Mouse (Mus musculus) CH12.LX (cell line): ENCODE results near the gene Nfkbiz. TPM values are rescaled to one million over a fixed set of nuclear protein-coding genes. Genes with fewer than 3 reads are reported as not detected.

ENCODE experiments used
- DNase-seq: peaks from one replicate; pipeline ENCODE4 v3.0.0-alpha.2; 2013; ENCODE audit errors: extremely low read depth
- H3K27ac ChIP-seq: 2 replicates; pipeline ENCODE4 v1.5.1; 2012; ENCODE audit warnings: low read depth, mild to moderate bottlenecking, control low read depth, moderate library complexity; ENCODE audit not compliant: insufficient read depth
- H3K27me3 ChIP-seq: replicated peaks from 2 replicates; pipeline ENCODE3; 2012; ENCODE audit warnings: inconsistent platforms
- H3K36me3 ChIP-seq, 2 experiments: replicated peaks in 1 of 2; 2 replicates each; pipeline versions ENCODE3 to v1.6.1; 2012; ENCODE audit warnings: inconsistent platforms in 1 of 2, low read length in 1 of 2, mild to moderate bottlenecking in 1 of 2, mixed read lengths in 1 of 2, moderate library complexity in 1 of 2; ENCODE audit not compliant: control insufficient read depth in 1 of 2, insufficient read depth in 1 of 2
- H3K4me1 ChIP-seq, 2 experiments: 2 replicates each; pipeline ENCODE4 v1.6.1; 2012; ENCODE audit warnings: inconsistent platforms in 1 of 2, moderate library complexity in 1 of 2; ENCODE audit not compliant: insufficient read depth in 2 of 2, control insufficient read depth in 1 of 2
- H3K4me2 ChIP-seq: 2 replicates; pipeline ENCODE4 v1.6.1; 2012; ENCODE audit warnings: low read depth, mild to moderate bottlenecking, control low read depth; ENCODE audit not compliant: poor library complexity, insufficient read depth, severe bottlenecking
- H3K4me3 ChIP-seq, 3 experiments: fragments of 150-350 bp in 1 of 3; sonication (generic) in 1 of 3; replicated peaks in 1 of 3; 2 replicates each; pipeline versions ENCODE3 to v1.5.1; 2011 to 2012; ENCODE audit warnings: low read depth in 2 of 3, low read length in 2 of 3, mild to moderate bottlenecking in 2 of 3, moderate library complexity in 2 of 3, control low read depth in 1 of 3, improper control_type of control experiment in 1 of 3, inconsistent platforms in 1 of 3, mixed read lengths in 1 of 3; ENCODE audit not compliant: poor library complexity in 1 of 3
- H3K79me2 ChIP-seq: replicated peaks from 2 replicates; pipeline ENCODE4 v1.6.1; 2012; ENCODE audit warnings: mild to moderate bottlenecking, moderate library complexity; ENCODE audit not compliant: control insufficient read depth, poor library complexity, insufficient read depth, severe bottlenecking; ENCODE audit errors: extremely low read depth
- H3K9ac ChIP-seq: 2 replicates; pipeline ENCODE4 v1.6.1; 2012; ENCODE audit warnings: low read depth, mild to moderate bottlenecking, control low read depth, moderate library complexity; ENCODE audit not compliant: insufficient read depth
- H3K9me3 ChIP-seq: replicated peaks from 2 replicates; pipeline ENCODE3; 2012; ENCODE audit warnings: low read length, inconsistent platforms, mixed read lengths
- CHD1 ChIP-seq: IDR thresholded peaks from 2 replicates; pipeline ENCODE4 v1.6.1; 2012; ENCODE audit warnings: low read depth, low read length, improper control_type of control experiment, inconsistent platforms
- CTCF ChIP-seq, 2 experiments: IDR thresholded peaks in 1 of 2; conservative IDR thresholded peaks in 1 of 2; 2 replicates each; pipeline ENCODE4 v1.5.1; 2011 to 2012; ENCODE audit warnings: low read depth in 2 of 2, low read length in 2 of 2, improper control_type of control experiment in 1 of 2, inconsistent platforms in 1 of 2, mild to moderate bottlenecking in 1 of 2, moderate library complexity in 1 of 2
- E2F4 ChIP-seq: IDR thresholded peaks from 2 replicates; pipeline ENCODE4 v1.6.1; 2011; ENCODE audit warnings: low read depth, low read length, improper control_type of control experiment; ENCODE audit not compliant: insufficient replicate concordance
- ELF1 ChIP-seq: IDR thresholded peaks from 2 replicates; pipeline ENCODE4 v1.6.1; 2014; ENCODE audit warnings: low read depth, mild to moderate bottlenecking, inconsistent platforms, low read length, improper control_type of control experiment
- EP300 ChIP-seq: IDR thresholded peaks from 2 replicates; pipeline ENCODE4 v1.6.1; 2011; ENCODE audit warnings: low read length, improper control_type of control experiment
- GABPA ChIP-seq: IDR thresholded peaks from 2 replicates; pipeline ENCODE4 v1.6.1; 2012; ENCODE audit warnings: low read depth, low read length, improper control_type of control experiment, inconsistent platforms; ENCODE audit not compliant: insufficient replicate concordance
- JUN ChIP-seq: IDR thresholded peaks from 2 replicates; pipeline ENCODE4 v1.6.1; 2011; ENCODE audit warnings: low read depth, mild to moderate bottlenecking, low read length, improper control_type of control experiment, moderate library complexity; ENCODE audit not compliant: insufficient read depth
- JUND ChIP-seq: conservative IDR thresholded peaks from 2 replicates; pipeline ENCODE4 v1.6.1; 2011; ENCODE audit warnings: low read depth, low read length, improper control_type of control experiment
- KAT2A ChIP-seq: IDR thresholded peaks from 2 replicates; pipeline ENCODE4 v1.6.1; 2012; ENCODE audit warnings: low read length, improper control_type of control experiment, inconsistent platforms; ENCODE audit not compliant: insufficient replicate concordance
- MAFK ChIP-seq: IDR thresholded peaks from 2 replicates; pipeline ENCODE4 v1.6.1; 2011; ENCODE audit warnings: low read length, improper control_type of control experiment; ENCODE audit not compliant: insufficient replicate concordance
- MAX ChIP-seq: IDR thresholded peaks from 2 replicates; pipeline ENCODE4 v1.6.1; 2011; ENCODE audit warnings: low read length, improper control_type of control experiment
- MAZ ChIP-seq: IDR thresholded peaks from 2 replicates; pipeline ENCODE4 v1.6.1; 2012; ENCODE audit warnings: low read depth, mild to moderate bottlenecking, inconsistent platforms, low read length, improper control_type of control experiment, moderate library complexity
- MEF2A ChIP-seq: IDR thresholded peaks from 2 replicates; pipeline ENCODE4 v1.6.1; 2014; ENCODE audit warnings: low read depth, mild to moderate bottlenecking, inconsistent platforms, low read length, improper control_type of control experiment, borderline replicate concordance
- MYC ChIP-seq: IDR thresholded peaks from 2 replicates; pipeline ENCODE4 v1.6.1; 2011; ENCODE audit warnings: low read depth, mild to moderate bottlenecking, improper control_type of control experiment, low read length
- NELFE ChIP-seq: IDR thresholded peaks from 2 replicates; pipeline ENCODE4 v1.6.1; 2011; ENCODE audit warnings: low read depth, low read length, improper control_type of control experiment
- PAX5 ChIP-seq: IDR thresholded peaks from 2 replicates; pipeline ENCODE4 v1.6.1; 2012; ENCODE audit warnings: low read length, inconsistent platforms, mixed read lengths
- POLR2AphosphoS2 ChIP-seq: IDR thresholded peaks from 2 replicates; pipeline ENCODE4 v1.6.1; 2011; ENCODE audit warnings: low read depth, low read length, improper control_type of control experiment
- RAD21 ChIP-seq: IDR thresholded peaks from 2 replicates; pipeline ENCODE4 v1.6.1; 2011; ENCODE audit warnings: low read depth, mild to moderate bottlenecking, low read length, improper control_type of control experiment, moderate library complexity
- SIN3A ChIP-seq: IDR thresholded peaks from 2 replicates; pipeline ENCODE4 v1.6.1; 2012; ENCODE audit warnings: low read length, improper control_type of control experiment, inconsistent platforms
- SMC3 ChIP-seq: IDR thresholded peaks from 2 replicates; pipeline ENCODE4 v1.6.1; 2011; ENCODE audit warnings: low read depth, low read length, improper control_type of control experiment
- USF1 ChIP-seq: IDR thresholded peaks from 2 replicates; pipeline ENCODE4 v1.6.1; 2014; ENCODE audit warnings: low read depth, mild to moderate bottlenecking, inconsistent platforms, low read length, improper control_type of control experiment
- ZKSCAN1 ChIP-seq: IDR thresholded peaks from 2 replicates; pipeline ENCODE4 v1.6.1; 2012; ENCODE audit warnings: low read depth, inconsistent platforms, low read length, improper control_type of control experiment, borderline replicate concordance
- dilution Hi-C: fragments of 300-500 bp; cut with MboI; formaldehyde crosslinking; loops from 2 replicates; pipeline ENCODE4 v1.14.3; 2020; ENCODE audit warnings: low sequenced_read_pairs; ENCODE audit not compliant: extremely low pct_unique_long_range_greater_than_20kb, extremely low pct_ligation_motif_present
- in situ Hi-C: fragments of 300-500 bp; cut with MboI; formaldehyde crosslinking; loops from 3 replicates; pipeline ENCODE4 v1.14.3; 2019; ENCODE audit warnings: low sequenced_read_pairs, low pct_ligation_motif_present, low pct_unique_long_range_greater_than_20kb, mixed read lengths
- polyA plus RNA-seq: library from polyadenylated mRNA; unstranded; fragments of >175 nt; gene quantifications from 2 replicates; pipeline ENCODE4 v1.2.1, GENCODE M21; 2012; ENCODE audit warnings: low read depth; ENCODE audit not compliant: insufficient read length
- total RNA-seq, 2 experiments: library from RNA; depleted of rRNA; stranded (reverse); fragments of 300-350 nt in 1 of 2; fragments of >200 nt in 1 of 2; gene quantifications; 2 replicates each; pipeline ENCODE4 v1.2.3; 2012 to 2014

Nfkbiz gene
- total and polyA plus RNA-seq, 3 experiments, result 13.7 to 19.7 (median 17.1) TPM

DNA sequence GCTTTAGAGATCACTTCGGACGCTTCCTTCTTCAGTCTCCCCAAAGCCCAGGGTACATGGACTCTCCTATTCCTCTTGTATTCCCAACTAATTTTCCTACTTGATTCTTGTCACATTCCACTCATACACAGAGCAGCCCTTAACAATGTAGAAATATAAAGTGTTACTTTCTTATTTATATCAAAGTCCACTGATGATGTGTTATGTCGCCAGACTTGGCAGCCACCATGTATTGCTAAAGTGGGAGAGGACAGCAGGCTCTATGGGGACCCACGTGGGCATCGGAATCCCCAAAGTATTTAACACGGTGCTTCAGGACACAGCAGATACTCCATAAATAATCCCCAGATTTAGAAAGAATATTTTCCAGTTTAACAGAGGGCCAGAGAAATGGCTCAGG lies 24.0 kb downstream of the Nfkbiz start:
- Histone ChIP-seq H3K4me3 (no peak overlapping the region), H3K9me3 (no peaks in the 10 kb centered on the region), H3K27ac (no peak overlapping the region), H3K4me1 (peaks cover 24 to 87% of the 10 kb centered on the region in 2 experiments), H3K9ac (no peak overlapping the region), H3K4me2 (no peak overlapping the region), H3K27me3 (no peaks in the 10 kb centered on the region), H3K36me3 (peaks cover 71 to 97% of the 10 kb centered on the region in 2 experiments), H3K79me2 (peaks cover 44% of the 10 kb centered on the region)
- dilution Hi-C loops, result no loop called here
- DNase-seq, result no peak
- TF ChIP-seq ELF1, result no peak
- no peak for TF ChIP-seq ZKSCAN1
- TF ChIP-seq KAT2A, result no peak
- TF ChIP-seq MYC, result no peak
- TF ChIP-seq POLR2AphosphoS2, result no peak; the same call in 1 of the 2 replicates
- TF ChIP-seq SIN3A, result no peak
- TF ChIP-seq JUN, result no peak
- no peak for TF ChIP-seq MEF2A
- in situ Hi-C loops, result no loop called here

DNA sequence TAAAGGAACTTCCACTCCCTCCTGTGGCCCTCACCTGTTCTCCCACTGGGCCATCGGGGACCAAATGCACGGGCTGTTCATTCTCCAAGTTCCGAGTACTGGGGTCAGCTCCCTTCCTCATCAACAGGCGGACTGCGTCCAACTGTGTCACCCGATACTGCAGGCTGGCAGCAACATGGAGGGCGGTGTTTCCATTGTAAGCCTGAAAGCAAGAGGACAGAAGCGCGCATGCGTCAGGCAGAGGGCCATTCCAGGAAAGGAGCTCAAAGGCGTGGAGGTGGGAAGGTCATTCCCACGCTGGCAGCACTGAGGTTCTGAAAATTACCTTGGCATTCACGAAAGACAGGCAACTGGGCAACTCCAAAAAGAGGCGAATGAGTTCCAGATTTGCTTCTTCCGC lies 24.8 kb downstream of the Nfkbiz start:
- no peak overlapping the region for H3K27ac ChIP-seq
- H3K4me1 ChIP-seq, result peaks cover 28 to 89% of the 10 kb centered on the region in 2 experiments
- no peaks in the 10 kb centered on the region for H3K9me3 ChIP-seq
- in situ Hi-C loops (no loop called here), dilution Hi-C loops (no loop called here)
- no peak for TF ChIP-seq CHD1
- no peak for TF ChIP-seq USF1
- no peak for TF ChIP-seq MAZ
- no peak for TF ChIP-seq MAFK
- no peak for TF ChIP-seq E2F4
- TF ChIP-seq CTCF (conservative IDR thresholded peaks at IDR 0.05 in 1 of 2, IDR thresholded peaks at IDR 0.05 in 1 of 2; ENCODE audit: low read depth in 2 of 2, low read length in 2 of 2), result no peak
- TF ChIP-seq PAX5, result no peak
- no peak for TF ChIP-seq NELFE
- no peak for TF ChIP-seq MAX
- no peak for TF ChIP-seq JUN
- TF ChIP-seq SMC3, result no peak
- TF ChIP-seq SIN3A, result no peak
- TF ChIP-seq MYC, result no peak
- no peak for TF ChIP-seq ELF1
- TF ChIP-seq EP300, result no peak
- TF ChIP-seq KAT2A, result no peak
- no peak for TF ChIP-seq GABPA
- no peak for TF ChIP-seq JUND
- no peak for TF ChIP-seq RAD21
- H3K79me2 ChIP-seq, result peaks cover 36% of the 10 kb centered on the region
- H3K4me3 ChIP-seq, result no peak overlapping the region
- H3K9ac ChIP-seq, result no peak overlapping the region
- no peak for DNase-seq
- peaks cover 72 to 94% of the 10 kb centered on the region in 2 experiments for H3K36me3 ChIP-seq
- H3K4me2 ChIP-seq, result no peak overlapping the region
- no peaks in the 10 kb centered on the region for H3K27me3 ChIP-seq
